Mouse (Mus musculus) neural tube, embryonic 12.5 days (tissue): Measurements from ENCODE around the gene Kcnh3. TPM values are rescaled to one million over a fixed set of nuclear protein-coding genes. Genes with fewer than 3 reads are reported as not detected.
"Not testable (repeated sequence)": the region's sequence is repeated elsewhere in the genome, so short reads cannot be mapped to it uniquely, and the experiment has no call there.

Experiments used
- ATAC-seq: fragments of 200-750 bp; cut with Nextera tagmentation; 2 replicates; pipeline ENCODE4 v1.8.0; 2017; ENCODE audit warnings: low read depth, mild to moderate bottlenecking, moderate TSS enrichment, moderate library complexity; ENCODE audit not compliant: low FRiP score
- H3K27ac ChIP-seq: fragments of 300-500 bp; sonication (generic); 2 replicates; pipeline ENCODE4 v1.5.1; 2016
- H3K27me3 ChIP-seq: fragments of 300-500 bp; sonication (generic); replicated peaks from 2 replicates; pipeline ENCODE4 v1.6.1; 2016; ENCODE audit warnings: mild to moderate bottlenecking
- H3K36me3 ChIP-seq: fragments of 300-500 bp; sonication (generic); 2 replicates; pipeline ENCODE4 v1.6.1; 2016; ENCODE audit warnings: mild to moderate bottlenecking
- H3K4me1 ChIP-seq: fragments of 300-500 bp; sonication (generic); 2 replicates; pipeline ENCODE4 v1.6.1; 2016
- H3K4me2 ChIP-seq: fragments of 300-500 bp; sonication (generic); replicated peaks from 2 replicates; pipeline ENCODE4 v1.6.1; 2016; ENCODE audit warnings: mild to moderate bottlenecking
- H3K4me3 ChIP-seq: fragments of 300-500 bp; sonication (generic); 2 replicates; pipeline ENCODE4 v1.5.1; 2016
- H3K9ac ChIP-seq: fragments of 300-500 bp; sonication (generic); 2 replicates; pipeline ENCODE4 v1.6.1; 2016; ENCODE audit warnings: mild to moderate bottlenecking
- H3K9me3 ChIP-seq: fragments of 300-500 bp; sonication (generic); 2 replicates; pipeline ENCODE4 v1.6.1; 2016; ENCODE audit warnings: mild to moderate bottlenecking
- WGBS: fragments of 180-500 bp; shearing (Covaris S2); methylation state at CpG from one replicate; pipeline ENCODE4 v1.1.7; 2016; 5-methylcytosine and 5-hydroxymethylcytosine counted together
- polyA plus RNA-seq: library from polyadenylated mRNA; unstranded; fragments of >200 nt; fragmentation: Nextera tagmentation; extraction: Ambion mirVana; gene quantifications from 2 replicates; pipeline ENCODE4 v1.2.1, GENCODE M21; 2016

Gene Kcnh3
- polyA plus RNA-seq, 1 experiment from 2014 or later, result 0.51 TPM

DNA sequence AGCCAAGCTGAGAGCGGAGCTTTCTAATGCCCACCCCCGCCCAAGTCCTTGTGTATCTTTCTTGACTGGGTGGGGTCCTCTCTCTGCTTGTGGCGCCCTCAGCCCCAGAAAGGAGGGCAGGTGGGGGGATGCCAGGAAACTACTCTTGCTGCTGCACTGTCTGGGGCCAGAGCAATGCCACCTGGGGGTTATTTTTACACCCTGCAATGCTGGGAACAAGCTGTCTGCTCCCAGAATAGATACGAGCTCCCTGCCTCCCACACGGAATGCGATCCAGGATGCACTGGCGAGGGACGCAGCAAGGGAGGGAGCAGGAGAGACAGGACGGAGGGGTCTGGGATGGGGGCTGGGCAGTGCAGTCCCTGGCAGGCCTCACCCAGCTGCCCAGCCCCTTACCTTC is 24.3 kb downstream of the Kcnh3 start:
- ATAC-seq, result no peak
- H3K36me3 ChIP-seq, result peaks cover 61% of the 10 kb centered on the region

GRCm38 (mm10) chr15:99249938-99250337 is 25.3 kb downstream of the Kcnh3 start:
- Histone ChIP-seq H3K36me3 (peaks cover 52% of the 10 kb centered on the region), H3K27me3 (no peaks in the 10 kb centered on the region), H3K4me2 (no peak overlapping the region), H3K27ac (no peak overlapping the region), H3K9ac (no peak overlapping the region), H3K4me3 (no peak overlapping the region; the same call in 1 of the 2 replicates), H3K4me1 (peaks cover 3% of the 10 kb centered on the region; the same call in 1 of the 2 replicates), H3K9me3 (no peaks in the 10 kb centered on the region)
- ATAC-seq, result no peak
- WGBS, result 89% methylated on average over 11 of the region's 11 CpGs

More for the DNA sequence above, 24.3 kb downstream of the Kcnh3 start:
- H3K4me1 ChIP-seq, result peaks cover 3% of the 10 kb centered on the region; the same call in 1 of the 2 replicates
- H3K27ac ChIP-seq, result no peak overlapping the region
- no peak overlapping the region for H3K4me2 ChIP-seq
- H3K9me3 ChIP-seq, result no peaks in the 10 kb centered on the region
- 87% methylated on average over 9 of the region's 9 CpGs for WGBS
- no peak overlapping the region for H3K4me3 ChIP-seq
- H3K27me3 ChIP-seq, result no peaks in the 10 kb centered on the region
- H3K9ac ChIP-seq, result no peak overlapping the region

- peak overlapping the region; percentile 55 for H3K9ac ChIP-seq
- not testable (repeated sequence) for H3K9me3 ChIP-seq, H3K27me3 ChIP-seq, ATAC-seq, H3K27ac ChIP-seq, H3K4me1 ChIP-seq
- WGBS, result under 1% methylated on average over 14 of the region's 15 CpGs
- peaks cover 41% of the 10 kb centered on the region for H3K36me3 ChIP-seq
- H3K4me2 ChIP-seq, result peak overlapping the region; percentile 85
- peak overlapping the region; percentile 57 for H3K4me3 ChIP-seq
Observed at GRCm38 (mm10) chr15:99251111-99251510, 26.4 kb downstream of the Kcnh3 start.

- Histone ChIP-seq H3K9me3 (no peaks in the 10 kb centered on the region), H3K4me3 (peak within 1 kb of the TSS; percentile 57), H3K4me1 (peaks cover 3% of the 10 kb centered on the region; the same call in 1 of the 2 replicates), H3K27me3 (no peaks in the 10 kb centered on the region), H3K4me2 (peak within 1 kb of the TSS; percentile 85), H3K27ac (peak within 1 kb of the TSS; percentile 87), H3K36me3 (peaks cover 34% of the 10 kb centered on the region), H3K9ac (peak within 1 kb of the TSS; percentile 64)
- WGBS, result under 1% methylated on average over 52 of the region's 52 CpGs
- ATAC-seq, result peak; percentile 96
Observed at GRCm38 (mm10) chr15:99251626-99252380, 27.1 kb downstream of the Kcnh3 start, which contains the start of gene Mcrs1. Gene Mcrs1 (minus strand): TSS chr15:99251961.

- Histone ChIP-seq H3K36me3 (peaks cover 26% of the 10 kb centered on the region), H3K4me3 (peak overlapping the region; percentile 57), H3K9me3 (no peaks in the 10 kb centered on the region), H3K27me3 (no peaks in the 10 kb centered on the region), H3K9ac (peak overlapping the region; percentile 64), H3K27ac (peak overlapping the region; percentile 87), H3K4me2 (peak overlapping the region; percentile 85), H3K4me1 (peaks cover 3% of the 10 kb centered on the region; the same call in 1 of the 2 replicates)
- peak; percentile 54 for ATAC-seq
- WGBS, result 5% methylated on average over 22 of the region's 22 CpGs
Observed at GRCm38 (mm10) chr15:99252381-99253174, 27.9 kb downstream of the Kcnh3 start.

- H3K4me2 ChIP-seq, result peak overlapping the region; percentile 85; the same call in 1 of the 2 replicates
- H3K36me3 ChIP-seq, result peaks cover 21% of the 10 kb centered on the region
- not testable (repeated sequence) for H3K4me3 ChIP-seq, H3K4me1 ChIP-seq, ATAC-seq, H3K27me3 ChIP-seq, H3K9ac ChIP-seq, H3K9me3 ChIP-seq, H3K27ac ChIP-seq
- 46% methylated on average over 2 of the region's 2 CpGs for WGBS
Observed at GRCm38 (mm10) chr15:99253175-99253479, 28.5 kb downstream of the Kcnh3 start.

- Histone ChIP-seq H3K27me3 (no peaks in the 10 kb centered on the region), H3K9ac (no peak overlapping the region), H3K36me3 (peaks cover 15% of the 10 kb centered on the region), H3K9me3 (no peaks in the 10 kb centered on the region), H3K4me1 (peaks cover 3% of the 10 kb centered on the region; the same call in 1 of the 2 replicates), H3K4me2 (no peak overlapping the region), H3K27ac (no peak overlapping the region), H3K4me3 (no peak overlapping the region)
- ATAC-seq, result no peak
- 95% methylated on average over 6 of the region's 6 CpGs for WGBS
Observed at GRCm38 (mm10) chr15:99253772-99254171, 29.1 kb downstream of the Kcnh3 start.

DNA sequence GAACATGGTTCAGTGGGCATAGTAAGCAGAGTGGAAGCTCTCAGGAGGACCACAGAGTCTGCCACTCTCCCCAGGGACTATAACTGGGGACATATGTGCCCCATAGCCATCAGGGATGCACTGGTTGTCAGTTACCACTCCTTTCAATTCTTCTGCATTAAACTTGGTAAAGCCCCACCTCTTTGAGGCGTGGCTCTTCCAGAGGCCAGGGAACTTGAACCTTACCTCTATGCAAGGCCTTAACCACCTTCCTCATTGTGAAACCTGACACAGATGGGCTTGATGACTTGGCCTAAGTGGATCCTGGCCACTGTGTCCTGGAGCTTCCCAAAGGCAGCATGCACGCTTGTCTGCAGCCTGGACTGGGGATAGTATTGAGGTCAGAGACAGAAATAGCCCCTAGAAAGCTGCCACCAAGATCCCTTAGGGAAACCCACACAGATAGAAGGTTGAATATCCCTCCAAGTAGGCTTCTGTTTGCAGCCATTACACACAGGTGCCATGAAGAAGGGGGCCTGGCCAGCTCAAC is 29.9 kb downstream of the Kcnh3 start:
- 92% methylated on average over 2 of the region's 2 CpGs for WGBS
- Histone ChIP-seq H3K4me1 (peaks cover 3% of the 10 kb centered on the region; the same call in 1 of the 2 replicates), H3K27me3 (no peaks in the 10 kb centered on the region), H3K36me3 (peaks cover 7% of the 10 kb centered on the region), H3K27ac (no peak overlapping the region), H3K4me2 (no peak overlapping the region), H3K4me3 (no peak overlapping the region), H3K9ac (no peak overlapping the region), H3K9me3 (no peaks in the 10 kb centered on the region)
- no peak for ATAC-seq

GRCm38 (mm10) chr15:99255241-99255749 is 30.6 kb downstream of the Kcnh3 start:
- 86% methylated on average over 6 of the region's 6 CpGs for WGBS
- no peaks in the 10 kb centered on the region for H3K36me3 ChIP-seq
- no peak overlapping the region for H3K9ac ChIP-seq
- no peak overlapping the region for H3K27ac ChIP-seq
- peaks cover 3% of the 10 kb centered on the region; the same call in 1 of the 2 replicates for H3K4me1 ChIP-seq
- no peak overlapping the region for H3K4me3 ChIP-seq
- no peak for ATAC-seq
- no peaks in the 10 kb centered on the region for H3K27me3 ChIP-seq
- H3K4me2 ChIP-seq, result no peak overlapping the region
- no peaks in the 10 kb centered on the region for H3K9me3 ChIP-seq

DNA sequence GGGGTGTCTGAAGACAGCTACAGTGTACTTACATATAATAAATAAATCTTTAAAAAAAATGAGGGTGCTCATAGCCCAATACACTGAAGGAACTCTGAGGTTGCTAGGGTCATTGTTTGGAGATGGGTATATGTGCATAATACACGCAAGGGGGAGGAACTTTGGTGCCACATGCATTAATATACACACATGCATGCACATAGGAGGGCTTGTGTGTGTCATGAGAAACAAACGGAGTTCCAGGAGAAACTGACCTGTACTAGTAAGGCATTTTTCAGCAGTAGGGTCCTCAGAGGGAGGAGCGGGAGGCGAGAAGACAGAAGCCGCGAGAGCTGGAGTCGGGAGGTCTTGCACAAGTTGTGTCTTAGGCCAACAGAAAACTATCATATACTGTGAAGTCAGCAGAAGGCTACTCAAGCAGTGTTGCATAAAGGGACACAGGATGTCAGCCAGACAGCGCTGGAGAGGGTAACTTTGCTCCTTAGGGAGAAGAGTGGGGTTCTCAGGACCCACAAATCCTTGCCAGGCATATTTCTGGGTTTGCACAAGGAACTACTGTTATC is 34.6 kb downstream of the Kcnh3 start:
- ATAC-seq, result peak; percentile 17; the same call in 1 of the 2 replicates
- no peak overlapping the region for H3K9ac ChIP-seq
- H3K4me3 ChIP-seq, result no peak overlapping the region
- no peaks in the 10 kb centered on the region for H3K9me3 ChIP-seq
- H3K36me3 ChIP-seq, result no peaks in the 10 kb centered on the region
- H3K4me1 ChIP-seq, result no peaks in the 10 kb centered on the region
- H3K27ac ChIP-seq, result no peak overlapping the region
- H3K27me3 ChIP-seq, result no peaks in the 10 kb centered on the region
- peak overlapping the region; percentile 42 for H3K4me2 ChIP-seq
- 67% methylated on average over 8 of the region's 8 CpGs for WGBS

DNA sequence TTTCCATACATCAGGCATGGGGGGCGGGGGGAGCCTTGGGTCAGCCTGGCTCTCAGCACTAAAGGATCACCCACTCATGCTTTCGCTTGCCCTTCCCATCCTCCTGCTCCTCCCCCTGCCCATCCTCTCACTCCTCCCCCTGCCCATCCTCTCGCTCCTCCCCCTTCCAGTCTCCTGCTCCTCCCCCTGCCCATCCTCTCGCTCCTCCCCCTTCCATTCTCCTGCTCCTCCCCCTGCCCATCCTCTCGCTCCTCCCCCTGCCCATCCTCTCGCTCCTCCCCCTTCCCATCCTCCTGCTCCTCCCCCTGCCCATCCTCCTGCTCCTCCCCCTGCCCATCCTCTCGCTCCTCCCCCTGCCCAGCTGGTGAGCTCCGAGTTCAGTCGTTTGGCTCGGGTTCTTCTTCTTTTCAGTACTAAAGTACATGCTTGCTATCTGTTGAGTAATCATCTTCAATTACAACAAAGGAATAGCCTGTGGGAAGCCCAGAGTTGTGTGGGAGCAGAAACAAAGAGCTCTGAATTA is 35.1 kb downstream of the Kcnh3 start:
- Histone ChIP-seq H3K9me3 (no peaks in the 10 kb centered on the region), H3K4me3 (no peak overlapping the region), H3K4me2 (peak overlapping the region; percentile 42), H3K9ac (no peak overlapping the region), H3K27me3 (no peaks in the 10 kb centered on the region), H3K4me1 (no peaks in the 10 kb centered on the region), H3K36me3 (no peaks in the 10 kb centered on the region), H3K27ac (no peak overlapping the region)
- 5% methylated on average over 10 of the region's 10 CpGs for WGBS
- ATAC-seq, result peak; percentile 63; the same call in 1 of the 2 replicates
